Mouse (Mus musculus) G1E (cell line): Measurements from ENCODE around the gene Bcl2l15.
"Not testable (repeated sequence)": the region's sequence is repeated elsewhere in the genome, so short reads cannot be mapped to it uniquely, and the experiment has no call there.

Experiments used
- CTCF ChIP-seq: IDR thresholded peaks from 2 replicates; pipeline ENCODE4 v1.5.1; 2012; ENCODE audit warnings: low read depth, low read length, inconsistent platforms, mixed read lengths
- GATA1 ChIP-seq: IDR thresholded peaks from 2 replicates; pipeline ENCODE4 v1.6.1; 2012; ENCODE audit warnings: borderline replicate concordance, low read length, inconsistent platforms, mixed read lengths
- GATA2 ChIP-seq: IDR thresholded peaks from 2 replicates; pipeline ENCODE4 v1.6.1; 2012; ENCODE audit warnings: low read depth, low read length, inconsistent platforms, borderline replicate concordance
- POLR2AphosphoS5 ChIP-seq: IDR thresholded peaks from 2 replicates; pipeline ENCODE4 v1.6.1; 2012; ENCODE audit warnings: low read depth, low read length, inconsistent platforms; ENCODE audit not compliant: insufficient replicate concordance
- TAL1 ChIP-seq: conservative IDR thresholded peaks from 2 replicates; pipeline ENCODE4 v1.6.1; 2012; ENCODE audit warnings: low read depth, low read length, inconsistent platforms, mixed read lengths

DNA sequence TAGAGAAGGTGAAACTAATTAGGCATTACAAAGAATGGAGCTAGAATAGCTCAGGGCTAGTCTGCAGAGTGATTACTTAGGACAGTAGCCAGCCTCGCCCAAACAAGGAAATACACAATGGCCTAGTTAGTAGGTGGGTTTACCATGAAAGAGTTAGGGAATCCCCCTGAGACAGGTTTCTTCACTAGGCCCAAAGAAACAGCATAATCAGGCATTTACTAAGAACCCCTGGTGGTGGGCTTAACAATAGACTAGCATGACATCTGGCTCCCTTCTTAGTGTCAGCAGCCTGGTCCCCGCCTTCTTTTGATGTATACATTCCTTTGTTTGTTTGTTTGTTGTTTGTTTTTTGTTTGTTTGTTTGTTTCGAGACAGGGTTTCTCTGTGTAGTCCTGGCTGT is 7.8 kb downstream of the Bcl2l15 start:
- TF ChIP-seq CTCF, GATA1, POLR2AphosphoS5, TAL1, GATA2: not testable (repeated sequence)
